Mouse (Mus musculus) MEL (cell line): ENCODE measurements around the gene Ifna16. TPM values are rescaled to one million over a fixed set of nuclear protein-coding genes. Genes with fewer than 3 reads are reported as not detected.
A peak's percentile ranks its signal among the peaks of the same experiment; 100 is the strongest.

Source experiments
- DNase-seq: peaks from one replicate; pipeline ENCODE4 v3.0.0; 2011; ENCODE audit warnings: low read depth, low spot score
- H3K27ac ChIP-seq: 2 replicates; pipeline ENCODE4 v1.5.1; 2012; ENCODE audit warnings: low read depth, mild to moderate bottlenecking, control low read depth, low read length, moderate library complexity; ENCODE audit not compliant: control insufficient read depth
- H3K27me3 ChIP-seq, 2 experiments: fragments of 150-350 bp in 1 of 2; sonication (generic) in 1 of 2; 2 replicates each; pipeline ENCODE4 v1.6.1; 2012; ENCODE audit warnings: low read length in 2 of 2, mild to moderate bottlenecking in 2 of 2, improper control_type of control experiment in 1 of 2, moderate library complexity in 1 of 2; ENCODE audit not compliant: insufficient read depth in 2 of 2, control insufficient read depth in 1 of 2
- H3K36me3 ChIP-seq, 2 experiments: 2 replicates each; pipeline ENCODE4 v1.6.1; 2012 to 2014; ENCODE audit warnings: low read length in 2 of 2, improper control_type of control experiment in 1 of 2, inconsistent platforms in 1 of 2, mild to moderate bottlenecking in 1 of 2; ENCODE audit not compliant: insufficient read depth in 2 of 2, control insufficient read depth in 1 of 2
- H3K4me1 ChIP-seq, 2 experiments: fragments of 150-350 bp in 1 of 2; sonication (generic) in 1 of 2; 2 replicates each; pipeline ENCODE4 v1.6.1; 2012; ENCODE audit warnings: low read length in 2 of 2, improper control_type of control experiment in 1 of 2, mild to moderate bottlenecking in 1 of 2; ENCODE audit not compliant: insufficient read depth in 2 of 2, control insufficient read depth in 1 of 2
- H3K4me3 ChIP-seq, 2 experiments: fragments of 150-350 bp in 1 of 2; sonication (generic) in 1 of 2; 2 replicates each; pipeline ENCODE4 v1.5.1; 2012; ENCODE audit warnings: low read depth in 2 of 2, low read length in 2 of 2, mild to moderate bottlenecking in 2 of 2, moderate library complexity in 2 of 2, control low read depth in 1 of 2, improper control_type of control experiment in 1 of 2; ENCODE audit not compliant: control insufficient read depth in 1 of 2, insufficient read depth in 1 of 2
- H3K79me2 ChIP-seq: 2 replicates; pipeline ENCODE4 v1.6.1; 2012; ENCODE audit warnings: mild to moderate bottlenecking, low read length, moderate library complexity; ENCODE audit not compliant: control insufficient read depth, poor library complexity, insufficient read depth
- H3K9ac ChIP-seq: 2 replicates; pipeline ENCODE4 v1.6.1; 2012; ENCODE audit warnings: low read depth, mild to moderate bottlenecking, control low read depth, low read length, moderate library complexity; ENCODE audit not compliant: control insufficient read depth, poor library complexity, severe bottlenecking
- H3K9me3 ChIP-seq: fragments of 150-350 bp; sonication (generic); replicated peaks from 2 replicates; pipeline ENCODE4 v1.6.1; 2012; ENCODE audit warnings: mild to moderate bottlenecking, low read length, improper control_type of control experiment, moderate library complexity; ENCODE audit not compliant: insufficient read depth
- CHD1 ChIP-seq: IDR thresholded peaks from 2 replicates; pipeline ENCODE4 v1.6.1; 2012; ENCODE audit warnings: low read depth, mild to moderate bottlenecking, inconsistent platforms, low read length, improper control_type of control experiment
- CHD2 ChIP-seq: IDR thresholded peaks from 2 replicates; pipeline ENCODE4 v1.6.1; 2011; ENCODE audit warnings: low read length, improper control_type of control experiment
- ELF1 ChIP-seq: IDR thresholded peaks from 2 replicates; pipeline ENCODE4 v1.6.1; 2014; ENCODE audit warnings: low read depth, mild to moderate bottlenecking, inconsistent platforms, low read length, improper control_type of control experiment, moderate library complexity
- GABPA ChIP-seq: IDR thresholded peaks from 2 replicates; pipeline ENCODE4 v1.6.1; 2012; ENCODE audit warnings: low read depth, mild to moderate bottlenecking, inconsistent platforms, low read length, improper control_type of control experiment, moderate library complexity
- HCFC1 ChIP-seq: IDR thresholded peaks from 2 replicates; pipeline ENCODE4 v1.6.1; 2012; ENCODE audit warnings: low read depth, mild to moderate bottlenecking, inconsistent platforms, low read length, improper control_type of control experiment, moderate library complexity
- MAFK ChIP-seq: IDR thresholded peaks from 2 replicates; pipeline ENCODE4 v1.6.1; 2011; ENCODE audit warnings: low read depth, mild to moderate bottlenecking, low read length, improper control_type of control experiment, borderline replicate concordance
- MAZ ChIP-seq: IDR thresholded peaks from 2 replicates; pipeline ENCODE4 v1.6.1; 2012; ENCODE audit warnings: low read depth, mild to moderate bottlenecking, inconsistent platforms, low read length, improper control_type of control experiment
- MYC ChIP-seq: IDR thresholded peaks from 2 replicates; pipeline ENCODE4 v1.6.1; 2011; ENCODE audit warnings: low read depth, mild to moderate bottlenecking, low read length, improper control_type of control experiment, moderate library complexity
- NRF1 ChIP-seq: IDR thresholded peaks from 2 replicates; pipeline ENCODE4 v1.6.1; 2014; ENCODE audit warnings: low read depth, mild to moderate bottlenecking, inconsistent platforms, low read length, improper control_type of control experiment, moderate library complexity; ENCODE audit not compliant: poor library complexity, insufficient read depth, severe bottlenecking
- POLR2A ChIP-seq, 2 experiments: IDR thresholded peaks; 2 replicates each; pipeline ENCODE4 v1.6.1; 2011 to 2012; ENCODE audit warnings: low read length in 2 of 2, mild to moderate bottlenecking in 2 of 2, control low read depth in 1 of 2, improper control_type of control experiment in 1 of 2, low read depth in 1 of 2, moderate library complexity in 1 of 2; ENCODE audit not compliant: control insufficient read depth in 1 of 2, insufficient read depth in 1 of 2, poor library complexity in 1 of 2
- POLR2AphosphoS2 ChIP-seq: IDR thresholded peaks from 2 replicates; pipeline ENCODE4 v1.6.1; 2011; ENCODE audit warnings: low read length, improper control_type of control experiment
- POLR2AphosphoS5 ChIP-seq: IDR thresholded peaks from 2 replicates; pipeline ENCODE4 v1.6.1; 2012; ENCODE audit warnings: low read depth, borderline replicate concordance, mild to moderate bottlenecking, inconsistent platforms, low read length, moderate library complexity, mixed read lengths
- RAD21 ChIP-seq: IDR thresholded peaks from 2 replicates; pipeline ENCODE4 v1.6.1; 2011; ENCODE audit warnings: mild to moderate bottlenecking, low read depth, low read length, improper control_type of control experiment
- RCOR1 ChIP-seq: IDR thresholded peaks from 2 replicates; pipeline ENCODE4 v1.6.1; 2012; ENCODE audit warnings: low read depth, mild to moderate bottlenecking, inconsistent platforms, low read length, improper control_type of control experiment
- SIN3A ChIP-seq: IDR thresholded peaks from 2 replicates; pipeline ENCODE4 v1.6.1; 2012; ENCODE audit warnings: low read length, improper control_type of control experiment, inconsistent platforms
- SMC3 ChIP-seq: IDR thresholded peaks from 2 replicates; pipeline ENCODE4 v1.6.1; 2011; ENCODE audit warnings: low read depth, low read length, improper control_type of control experiment
- TAL1 ChIP-seq: IDR thresholded peaks from 2 replicates; pipeline ENCODE4 v1.6.1; 2012; ENCODE audit warnings: mild to moderate bottlenecking, inconsistent platforms, low read length, moderate library complexity, mixed read lengths
- UBTF ChIP-seq: IDR thresholded peaks from 2 replicates; pipeline ENCODE4 v1.6.1; 2012; ENCODE audit warnings: low read depth, mild to moderate bottlenecking, inconsistent platforms, low read length, improper control_type of control experiment, moderate library complexity, borderline replicate concordance; ENCODE audit not compliant: insufficient read depth
- USF1 ChIP-seq: IDR thresholded peaks from 2 replicates; pipeline ENCODE4 v1.6.1; 2014; ENCODE audit warnings: low read depth, mild to moderate bottlenecking, inconsistent platforms, low read length, improper control_type of control experiment, moderate library complexity
- USF2 ChIP-seq, 2 experiments: IDR thresholded peaks; 2 replicates each; pipeline ENCODE4 v1.6.1; 2011 to 2012; ENCODE audit warnings: improper control_type of control experiment in 2 of 2, low read length in 2 of 2, borderline replicate concordance in 1 of 2, inconsistent platforms in 1 of 2, low read depth in 1 of 2, mild to moderate bottlenecking in 1 of 2; ENCODE audit not compliant: insufficient read depth in 1 of 2
- ZKSCAN1 ChIP-seq: IDR thresholded peaks from 2 replicates; pipeline ENCODE4 v1.6.1; 2012; ENCODE audit warnings: low read depth, mild to moderate bottlenecking, inconsistent platforms, low read length, improper control_type of control experiment, moderate library complexity
- polyA plus RNA-seq, 2 experiments: library from polyadenylated mRNA; stranded (reverse) in 1 of 2; unstranded in 1 of 2; fragments of >175 nt in 1 of 2; fragments of >200 nt in 1 of 2; gene quantifications; 2 replicates each; pipeline versions ENCODE4 v1.2.1 to v1.2.4; 2012; ENCODE audit warnings: low replicate concordance in 2 of 2, low read depth in 1 of 2; ENCODE audit not compliant: insufficient read length in 2 of 2, insufficient read depth in 1 of 2, missing spikeins in 1 of 2
- total RNA-seq: library from RNA; depleted of rRNA; stranded (reverse); fragments of 300-350 nt; gene quantifications from 2 replicates; pipeline ENCODE4 v1.2.3, GENCODE M21; 2012

Ifna16 gene
- total and polyA plus RNA-seq, 3 experiments = not detected

- TF ChIP-seq MAFK (no peak), POLR2AphosphoS5 (no peak)
Observed at GRCm38 (mm10) chr4:88641077-88641831, 35.5 kb downstream of the Ifna16 start (continued).

GRCm38 (mm10) chr4:88640704-88641076 lies 36.0 kb downstream of the Ifna16 start:
- Histone ChIP-seq H3K4me1 (no peaks in the 10 kb centered on the region), H3K9ac (no peak overlapping the region), H3K27ac (no peak overlapping the region), H3K36me3 (no peaks in the 10 kb centered on the region), H3K27me3 (no peaks in the 10 kb centered on the region; a peak in 1 of 4 replicates), H3K79me2 (no peaks in the 10 kb centered on the region), H3K9me3 (no peaks in the 10 kb centered on the region), H3K4me3 (peak overlapping the region; percentile 65 to 71)
- DNase-seq = no peak
- TF ChIP-seq NRF1 = no peak
- no peak for TF ChIP-seq TAL1
- no peak for TF ChIP-seq USF1
- TF ChIP-seq UBTF = no peak
- no peak for TF ChIP-seq CHD2
- no peak for TF ChIP-seq SIN3A
- TF ChIP-seq ELF1 = no peak
- no peak for TF ChIP-seq MAZ
- no peak for TF ChIP-seq USF2 (IDR thresholded peaks at IDR 0.05; ENCODE audit: borderline replicate concordance in 1 of 2, insufficient read depth in 1 of 2, low read depth in 1 of 2, low read length in 2 of 2)
- TF ChIP-seq MYC = no peak
- no peak for TF ChIP-seq POLR2AphosphoS2
- no peak for TF ChIP-seq CHD1
- no peak for TF ChIP-seq POLR2AphosphoS5
- TF ChIP-seq SMC3 = no peak

DNA sequence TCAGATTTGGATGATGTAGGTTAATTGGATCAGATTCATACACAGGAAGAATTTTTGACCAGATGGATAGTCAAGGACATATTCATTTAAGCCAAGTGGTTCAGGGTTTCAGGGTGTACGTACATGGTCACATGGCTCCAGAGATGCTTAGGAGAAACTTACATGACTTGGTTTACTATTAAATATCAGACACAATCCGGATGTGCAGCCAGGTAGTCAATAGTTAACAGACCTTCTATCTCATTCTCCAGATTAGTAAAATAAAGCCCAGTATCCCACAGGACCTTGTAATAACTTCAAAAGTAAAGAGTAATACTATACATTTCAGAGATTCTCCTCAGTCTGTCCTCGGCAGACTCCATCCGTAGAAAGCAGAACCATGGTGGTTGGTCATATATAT lies 42.4 kb downstream of the Ifna16 start, which contains the start of gene C87499:
TSS of gene C87499 (minus strand) at position 101 of the 400 bp plus-strand sequence.
- Histone ChIP-seq H3K4me1 (no peaks in the 10 kb centered on the region), H3K27ac (no peak within 1 kb of the TSS), H3K79me2 (no peaks in the 10 kb centered on the region), H3K27me3 (no peaks in the 10 kb centered on the region; a peak in 1 of 4 replicates), H3K36me3 (no peaks in the 10 kb centered on the region), H3K9ac (no peak within 1 kb of the TSS), H3K9me3 (no peaks in the 10 kb centered on the region), H3K4me3 (no peak within 1 kb of the TSS)
- DNase-seq = no peak
- TF ChIP-seq USF1 (no peak), USF2 (IDR thresholded peaks at IDR 0.05; ENCODE audit: borderline replicate concordance in 1 of 2, insufficient read depth in 1 of 2, low read depth in 1 of 2, low read length in 2 of 2) (no peak), MAZ (no peak), RCOR1 (no peak), SIN3A (no peak), TAL1 (no peak), GABPA (no peak), POLR2A (IDR thresholded peaks at IDR 0.05; ENCODE audit: control insufficient read depth in 1 of 2, insufficient read depth in 1 of 2, low read depth in 1 of 2, low read length in 2 of 2, poor library complexity in 1 of 2) (no peak), SMC3 (no peak), NRF1 (no peak), RAD21 (no peak), HCFC1 (no peak), ZKSCAN1 (no peak)
